8 mouse cellular contexts compared by ENCODE assay signal in genomic region chr2:69128321-69128720, GRCm38 (mm10). TPM values are rescaled to one million over a fixed set of nuclear protein-coding genes. Genes with fewer than 3 reads are reported as not detected.
DNase-seq lines count a peak whose midpoint lies in the region; ATAC-seq lines count a peak whose summit lies in the region.
"Had no signal": no experiment of that assay in that cellular context is flagged by ENCODE, and none has a peak within 500 bp of the region (broad histone marks: within the 10 kb centered on the region; RNA-seq: fewer than 3 reads in every experiment).

No protein-coding gene starts in this region.

- H3K4me2 ChIP-seq in intestine, embryonic 14.5 days (ENCODE audit: low read length), result no peak overlapping the region
- no peak overlapping the region for H3K4me2 ChIP-seq in intestine, embryonic 16.5 days (ENCODE audit: low read depth, low read length)
- H3K4me2 ChIP-seq: limb, embryonic 13.5 days had no signal

- H3K36me3 ChIP-seq in intestine, embryonic 14.5 days (ENCODE audit: control insufficient read depth, insufficient read depth, low read length), result no peaks in the 10 kb centered on the region
- no peaks in the 10 kb centered on the region for H3K36me3 ChIP-seq in intestine, embryonic 16.5 days (ENCODE audit: control insufficient read depth, insufficient read depth, low read length)
- H3K36me3 ChIP-seq in macrophage (ENCODE audit: inconsistent target), result no peaks in the 10 kb centered on the region
- H3K36me3 ChIP-seq: limb, embryonic 13.5 days had no signal

- WGBS in intestine, embryonic 14.5 days, result 79% methylated on average over 7 of the region's 7 CpGs
- WGBS in intestine, embryonic 16.5 days, result 79% methylated on average over 7 of the region's 7 CpGs
- 77% methylated on average over 7 of the region's 7 CpGs for WGBS in macrophage (ENCODE audit: missing documents)

- H3K27me3 ChIP-seq in intestine, embryonic 14.5 days (replicated peaks; ENCODE audit: control insufficient read depth, insufficient read depth, low read length), result no peaks in the 10 kb centered on the region
- H3K27me3 ChIP-seq in intestine, embryonic 16.5 days (replicated peaks; ENCODE audit: control insufficient read depth, insufficient read depth, low read length), result no peaks in the 10 kb centered on the region
- H3K27me3 ChIP-seq: limb, embryonic 13.5 days had no signal

- H3K79me2 ChIP-seq in macrophage (ENCODE audit: inconsistent target), result no peaks in the 10 kb centered on the region

- no peak for DNase-seq in intestine, embryonic 14.5 days (ENCODE audit: low spot score)
- DNase-seq in 3T3-L1 (ENCODE audit: low read depth, low spot score), result peak; percentile 10
- peak; percentile 64 for DNase-seq in ZHBTc4 (ENCODE audit: low read depth, low spot score)
- no peak for DNase-seq in gastrocnemius, postnatal 10 days
- no peak for DNase-seq in urinary bladder, postnatal 4 days (ENCODE audit: low spot score in 2 of 2)

- H3K9me3 ChIP-seq in intestine, embryonic 14.5 days (ENCODE audit: control insufficient read depth, low read length), result no peaks in the 10 kb centered on the region
- no peaks in the 10 kb centered on the region for H3K9me3 ChIP-seq in intestine, embryonic 16.5 days (ENCODE audit: control insufficient read depth, low read length)
- H3K9me3 ChIP-seq: limb, embryonic 13.5 days had no signal

- H3K27ac ChIP-seq in intestine, embryonic 14.5 days (ENCODE audit: low read depth), result peak overlapping the region; percentile 28; the same call in 1 of the 2 replicates
- no peak overlapping the region for H3K27ac ChIP-seq in intestine, embryonic 16.5 days (ENCODE audit: low read length)
- H3K27ac ChIP-seq in macrophage, result peak overlapping the region; percentile 39
- H3K27ac ChIP-seq: limb, embryonic 13.5 days had no signal

- peaks cover 4% of the 10 kb centered on the region; the same call in 1 of the 2 replicates for H3K4me1 ChIP-seq in intestine, embryonic 14.5 days (replicated peaks; ENCODE audit: control insufficient read depth, insufficient read depth, low read length)
- no peaks in the 10 kb centered on the region; the same call in 1 of the 2 replicates for H3K4me1 ChIP-seq in intestine, embryonic 16.5 days (ENCODE audit: control insufficient read depth, insufficient read depth, low read length)

- H3K9ac ChIP-seq in intestine, embryonic 14.5 days (ENCODE audit: low read length), result no peak overlapping the region
- H3K9ac ChIP-seq in intestine, embryonic 16.5 days (ENCODE audit: low read depth, low read length), result no peak overlapping the region
- H3K9ac ChIP-seq: limb, embryonic 13.5 days had no signal

- no peak for ATAC-seq in intestine, embryonic 14.5 days (replicated peaks; ENCODE audit: low FRiP score, low TSS enrichment, low read depth)
- ATAC-seq in intestine, embryonic 16.5 days, result no peak

- H3K4me3 ChIP-seq in intestine, embryonic 14.5 days (ENCODE audit: low read depth, low read length), result no peak overlapping the region
- H3K4me3 ChIP-seq in intestine, embryonic 16.5 days (ENCODE audit: low read length), result no peak overlapping the region
- H3K4me3 ChIP-seq in macrophage (ENCODE audit: inconsistent target), result no peak overlapping the region
- H3K4me3 ChIP-seq: limb, embryonic 13.5 days had no signal

RNA-seq across cellular contexts. Expression of gene Nostrin, which starts 7.3 kb away (rescaled TPM):
- polyA plus RNA-seq in intestine, embryonic 14.5 days (2014; fragmentation: Nextera tagmentation; extraction: Ambion mirVana), result 17.9 and 18.9 TPM in 2 replicates
- polyA plus RNA-seq in intestine, embryonic 16.5 days (2015; fragmentation: Nextera tagmentation; extraction: Ambion mirVana), result 31.7 and 32.3 TPM in 2 replicates
- total RNA-seq in macrophage (2018; cell fraction: chromatin; rRNA removed), result 10 to 100 TPM in 20 of 26 experiments, 1 to 10 TPM in 6; 6.0 to 39.1 (median 18.0) TPM
- 10 to 100 TPM; 16.6 to 30.5 (median 22.5) TPM for total RNA-seq in macrophage (2018; cell fraction: cytosol; rRNA removed)
- 10 to 100 TPM in 18 of 26 experiments, 1 to 10 TPM in 8; 6.1 to 23.4 (median 12.8) TPM for total RNA-seq in macrophage (2018; cell fraction: nucleus; rRNA removed)
- polyA plus RNA-seq in macrophage (2018), result 14.8 to 24.1 TPM (median 19.4 TPM) in 3 replicates
- total RNA-seq in gastrocnemius, postnatal 10 days (2021), result 1 to 10 TPM; 2.2 to 3.2 TPM

Comparison
In these comparisons a context has a peak if more than half of its experiments do, and no peak if none do; other contexts are left out.
1. DNase-seq: peak in 3T3-L1 (single experiment) and ZHBTc4 (single experiment); none in intestine, embryonic 14.5 days (single experiment), gastrocnemius, postnatal 10 days (single experiment) and urinary bladder, postnatal 4 days (0 of 2).